Mouse (Mus musculus) CH12.LX (cell line): Measurements from ENCODE around the gene Fbxo6.

Experiments used
- CTCF ChIP-seq, 2 experiments: IDR thresholded peaks in 1 of 2; conservative IDR thresholded peaks in 1 of 2; 2 replicates each; pipeline ENCODE4 v1.5.1; 2011 to 2012; ENCODE audit warnings: low read depth in 2 of 2, low read length in 2 of 2, improper control_type of control experiment in 1 of 2, inconsistent platforms in 1 of 2, mild to moderate bottlenecking in 1 of 2, moderate library complexity in 1 of 2
- ETS1 ChIP-seq: conservative IDR thresholded peaks from 2 replicates; pipeline ENCODE4 v1.6.1; 2012; ENCODE audit warnings: low read depth, mild to moderate bottlenecking, inconsistent platforms, low read length, improper control_type of control experiment, moderate library complexity
- ZNF384 ChIP-seq: IDR thresholded peaks from 2 replicates; pipeline ENCODE4 v1.6.1; 2012; ENCODE audit warnings: low read depth, low read length, improper control_type of control experiment, inconsistent platforms

DNA sequence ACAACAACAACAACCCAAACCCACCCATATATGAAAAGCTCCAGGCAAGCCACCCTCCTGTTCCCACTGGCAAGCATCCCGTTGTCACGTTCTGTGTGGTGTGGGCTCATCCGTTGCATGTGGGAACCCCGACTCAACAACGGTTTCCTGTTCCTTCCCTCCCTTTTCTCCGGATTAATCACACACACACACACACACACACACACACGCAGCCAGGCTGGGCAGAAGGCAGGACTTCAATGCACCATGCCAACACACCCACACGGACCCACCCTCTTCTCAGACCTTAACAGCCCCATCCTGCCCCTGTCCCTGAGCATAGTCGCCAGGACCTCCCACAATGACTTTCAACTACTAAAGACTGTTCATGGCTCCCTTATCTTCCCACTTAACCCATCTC, 31.4 kb downstream of the Fbxo6 start:
- TF ChIP-seq ETS1 (no peak), ZNF384 (no peak), CTCF (conservative IDR thresholded peaks at IDR 0.05 in 1 of 2, IDR thresholded peaks at IDR 0.05 in 1 of 2; ENCODE audit: low read depth in 2 of 2, low read length in 2 of 2) (no peak)
